Mouse (Mus musculus) midbrain, embryonic 13.5 days (tissue): ENCODE results near the gene Tesc. TPM values are rescaled to one million over a fixed set of nuclear protein-coding genes. Genes with fewer than 3 reads are reported as not detected.
A peak's percentile ranks its signal among the peaks of the same experiment; 100 is the strongest.

Experiments used
- ATAC-seq: fragments of 200-750 bp; cut with Nextera tagmentation; 2 replicates; pipeline ENCODE4 v1.8.0; 2017; ENCODE audit warnings: mild to moderate bottlenecking, moderate TSS enrichment, moderate library complexity
- H3K27ac ChIP-seq: fragments of 300-500 bp; sonication (generic); 2 replicates; pipeline ENCODE4 v1.5.1; 2015; ENCODE audit warnings: inconsistent platforms, mild to moderate bottlenecking, moderate library complexity
- H3K27me3 ChIP-seq: fragments of 300-500 bp; sonication (generic); 2 replicates; pipeline ENCODE4 v1.6.1; 2015; ENCODE audit warnings: mild to moderate bottlenecking, inconsistent platforms
- H3K36me3 ChIP-seq: fragments of 300-500 bp; sonication (generic); 2 replicates; pipeline ENCODE4 v1.6.1; 2015; ENCODE audit warnings: mild to moderate bottlenecking, inconsistent platforms
- H3K4me1 ChIP-seq: fragments of 300-500 bp; sonication (generic); replicated peaks from 2 replicates; pipeline ENCODE4 v1.6.1; 2015; ENCODE audit warnings: inconsistent platforms
- H3K4me2 ChIP-seq: fragments of 300-500 bp; sonication (generic); replicated peaks from 2 replicates; pipeline ENCODE4 v1.6.1; 2015; ENCODE audit warnings: moderate library complexity, mild to moderate bottlenecking, inconsistent platforms
- H3K4me3 ChIP-seq: fragments of 300-500 bp; sonication (generic); replicated peaks from 2 replicates; pipeline ENCODE4 v1.5.1; 2015; ENCODE audit warnings: mild to moderate bottlenecking, inconsistent platforms
- H3K9ac ChIP-seq: fragments of 300-500 bp; sonication (generic); replicated peaks from 2 replicates; pipeline ENCODE4 v1.6.1; 2015; ENCODE audit warnings: mild to moderate bottlenecking, inconsistent platforms
- H3K9me3 ChIP-seq: fragments of 300-500 bp; sonication (generic); 2 replicates; pipeline ENCODE4 v1.6.1; 2016; ENCODE audit warnings: mild to moderate bottlenecking, inconsistent platforms
- WGBS: fragments of 180-500 bp; shearing (Covaris S2); methylation state at CpG from one replicate; pipeline ENCODE4 v1.1.7; 2015; 5-methylcytosine and 5-hydroxymethylcytosine counted together
- polyA plus RNA-seq: library from polyadenylated mRNA; unstranded; fragments of >200 nt; fragmentation: Nextera tagmentation; extraction: Ambion mirVana; gene quantifications from 2 replicates; pipeline ENCODE4 v1.2.1, GENCODE M21; 2015

Gene Tesc
- polyA plus RNA-seq, 1 experiment from 2014 or later = 2.9 TPM

DNA sequence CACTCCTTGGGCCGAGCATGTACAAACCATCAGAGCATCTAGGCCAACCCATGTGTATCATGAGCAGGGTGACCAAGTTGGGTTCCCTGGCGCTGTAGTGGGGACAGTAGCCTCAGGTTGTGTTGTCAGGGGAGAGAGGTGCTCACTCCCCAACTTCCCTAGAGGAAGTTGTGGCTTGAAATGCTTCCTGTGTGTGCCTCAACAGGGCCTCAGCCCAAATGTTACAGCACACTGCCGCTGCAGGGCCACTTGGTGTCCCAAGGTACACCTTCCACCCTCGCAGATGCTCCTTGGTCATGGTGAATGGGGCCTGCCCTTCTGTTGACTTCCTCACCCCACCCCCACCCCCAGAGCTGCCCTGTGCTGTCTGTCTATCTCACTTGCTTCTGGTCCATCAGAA is 20.9 kb downstream of the Tesc start:
- H3K36me3 ChIP-seq = no peaks in the 10 kb centered on the region
- H3K4me1 ChIP-seq = no peaks in the 10 kb centered on the region
- no peak overlapping the region for H3K4me2 ChIP-seq
- H3K27ac ChIP-seq = no peak overlapping the region
- WGBS = 85% methylated on average over 4 of the region's 4 CpGs
- no peak for ATAC-seq
- H3K27me3 ChIP-seq = no peaks in the 10 kb centered on the region
- no peaks in the 10 kb centered on the region for H3K9me3 ChIP-seq
- no peak overlapping the region for H3K9ac ChIP-seq
- H3K4me3 ChIP-seq = no peak overlapping the region

DNA sequence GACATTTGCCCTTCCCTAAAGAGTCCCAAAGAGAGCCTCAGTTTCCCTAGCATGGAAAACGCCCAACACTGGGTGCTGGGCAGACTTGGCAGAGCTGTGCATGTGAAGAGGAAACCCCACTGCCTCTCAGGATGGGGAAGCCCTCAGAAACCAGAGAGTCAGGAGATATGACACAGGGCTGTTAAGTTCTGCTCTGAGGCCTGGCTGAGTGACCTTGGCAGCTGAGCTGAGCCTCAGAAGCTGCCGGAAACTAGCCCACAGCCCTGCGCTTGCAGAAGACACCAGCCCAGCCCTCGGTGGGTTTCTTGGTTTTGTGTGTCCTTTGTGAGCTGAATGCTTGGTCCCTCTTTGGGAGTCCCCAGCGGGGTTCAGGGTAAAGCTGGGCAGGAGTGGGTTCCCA is 21.4 kb downstream of the Tesc start:
- Histone ChIP-seq H3K9ac (no peak overlapping the region), H3K4me2 (no peak overlapping the region), H3K27me3 (no peaks in the 10 kb centered on the region), H3K4me1 (no peaks in the 10 kb centered on the region), H3K9me3 (no peaks in the 10 kb centered on the region), H3K36me3 (no peaks in the 10 kb centered on the region), H3K27ac (no peak overlapping the region), H3K4me3 (no peak overlapping the region)
- no peak for ATAC-seq
- 79% methylated on average over 5 of the region's 5 CpGs for WGBS

DNA sequence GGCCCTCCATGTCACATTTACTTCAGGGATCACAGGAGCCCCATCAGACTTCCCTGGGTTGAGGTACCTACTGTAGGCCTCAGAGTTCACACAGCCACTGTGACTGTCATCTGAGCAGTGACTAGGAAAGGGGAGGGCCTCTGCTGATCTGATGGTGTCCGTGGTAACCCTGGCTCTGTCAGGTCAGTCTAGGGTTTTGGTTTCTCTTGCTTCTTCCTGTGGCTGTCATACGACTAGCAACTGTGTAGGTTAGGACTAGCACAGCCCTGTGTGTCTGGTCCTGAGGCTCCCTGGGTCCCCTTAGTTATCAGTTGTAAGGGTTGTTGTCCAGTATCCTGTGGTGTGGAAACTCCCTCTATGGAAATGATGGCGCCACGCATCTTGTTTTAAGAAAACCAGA is 23.2 kb downstream of the Tesc start:
- no peaks in the 10 kb centered on the region for H3K4me1 ChIP-seq
- H3K9me3 ChIP-seq = no peaks in the 10 kb centered on the region
- no peaks in the 10 kb centered on the region for H3K36me3 ChIP-seq
- ATAC-seq = no peak
- H3K4me3 ChIP-seq = no peak overlapping the region
- WGBS = 79% methylated on average over 4 of the region's 4 CpGs
- no peak overlapping the region for H3K9ac ChIP-seq
- no peaks in the 10 kb centered on the region for H3K27me3 ChIP-seq
- no peak overlapping the region for H3K27ac ChIP-seq
- H3K4me2 ChIP-seq = no peak overlapping the region

DNA sequence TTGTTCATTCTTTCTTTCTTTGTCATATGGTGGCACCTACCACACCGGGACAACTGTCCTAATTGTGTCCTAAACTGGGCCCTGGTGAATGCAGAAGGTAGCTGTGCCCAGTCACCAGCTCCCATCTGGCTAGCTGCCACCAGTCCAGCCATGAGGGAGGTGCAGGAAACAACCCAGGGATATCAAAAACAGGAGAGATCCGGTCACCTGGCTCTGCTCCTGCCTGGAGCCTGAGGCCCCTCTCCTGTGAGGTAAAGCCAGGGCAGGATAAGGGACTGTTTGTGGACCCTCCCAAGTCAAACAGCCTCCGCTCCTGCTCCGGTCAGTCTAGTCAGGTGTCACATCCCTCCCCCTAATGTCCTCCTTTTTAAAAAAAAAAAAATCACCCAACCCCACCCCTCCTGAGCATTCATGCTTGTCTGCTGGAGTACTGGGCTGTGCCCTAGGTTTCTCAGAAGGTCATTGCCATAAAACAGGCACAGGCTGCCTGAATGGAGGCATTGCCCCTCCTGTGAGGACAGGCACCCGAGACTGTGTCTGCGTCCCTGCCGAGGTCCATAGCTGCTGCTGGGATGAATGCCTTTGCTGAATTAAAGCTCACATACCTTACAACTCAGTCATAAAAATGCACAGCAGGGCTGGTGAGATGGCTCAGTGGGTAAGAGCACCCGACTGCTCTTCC is 24.6 kb downstream of the Tesc start:
- no peak overlapping the region for H3K9ac ChIP-seq
- no peak overlapping the region for H3K4me2 ChIP-seq
- no peak overlapping the region for H3K4me3 ChIP-seq
- ATAC-seq = no peak
- H3K9me3 ChIP-seq = no peaks in the 10 kb centered on the region
- WGBS = 86% methylated on average over 8 of the region's 8 CpGs
- H3K27ac ChIP-seq = no peak overlapping the region
- no peaks in the 10 kb centered on the region for H3K36me3 ChIP-seq
- H3K4me1 ChIP-seq = peaks cover 10% of the 10 kb centered on the region
- no peaks in the 10 kb centered on the region for H3K27me3 ChIP-seq

DNA sequence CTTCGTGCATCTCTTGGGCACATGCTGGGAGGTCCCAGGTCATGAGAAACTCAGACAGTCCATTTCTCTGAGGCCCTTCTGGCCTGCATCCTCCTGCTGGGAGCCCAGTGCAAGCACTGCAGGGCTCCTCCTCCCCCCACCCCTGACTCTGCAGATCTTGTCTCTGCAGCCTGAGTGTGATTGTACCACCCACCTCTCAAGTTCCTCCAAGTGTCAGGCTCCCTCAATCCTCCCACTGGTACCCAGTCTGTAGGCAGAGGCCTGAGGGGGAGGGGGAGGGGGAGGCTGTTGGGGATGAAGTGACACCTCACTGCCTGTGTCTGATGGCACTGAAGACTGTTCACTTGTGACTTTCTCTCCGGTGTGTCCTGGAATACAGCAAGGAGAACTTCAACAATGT is 25.7 kb downstream of the Tesc start:
- Histone ChIP-seq H3K9me3 (no peaks in the 10 kb centered on the region), H3K4me2 (no peak overlapping the region), H3K27ac (no peak overlapping the region), H3K4me3 (no peak overlapping the region), H3K4me1 (peaks cover 21% of the 10 kb centered on the region), H3K36me3 (no peaks in the 10 kb centered on the region), H3K27me3 (no peaks in the 10 kb centered on the region), H3K9ac (no peak overlapping the region)
- no peak for ATAC-seq
- 98% methylated on average over 2 of the region's 2 CpGs for WGBS

DNA sequence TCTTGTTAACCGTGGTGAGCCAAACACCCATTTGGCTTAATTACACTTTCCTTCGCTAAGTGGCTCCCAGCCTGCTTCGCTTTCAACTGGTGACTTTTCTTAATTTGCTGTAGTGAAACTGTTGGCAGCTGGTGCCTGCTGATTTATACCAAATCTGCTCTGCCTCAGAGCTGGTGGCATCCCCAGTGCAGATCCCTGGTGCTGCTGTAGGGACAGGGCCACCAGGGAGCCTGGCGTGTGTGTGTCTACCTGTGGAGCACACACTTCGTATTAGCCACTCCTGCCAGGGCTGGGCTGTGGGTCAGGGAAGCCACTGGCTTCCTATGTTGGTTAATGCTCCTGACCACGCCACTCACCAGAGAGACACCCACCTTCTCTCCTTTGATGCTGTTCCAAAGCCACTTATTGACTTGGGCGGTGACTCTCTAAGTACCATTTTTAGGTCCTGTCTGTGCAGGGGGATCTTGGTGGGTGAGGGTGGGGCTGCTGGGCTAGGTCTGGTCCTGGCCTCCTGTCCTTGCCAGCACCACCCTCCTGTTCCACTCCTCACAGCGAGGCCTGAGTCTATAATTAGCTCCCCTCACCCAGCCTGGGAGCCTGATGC is 30.1 kb downstream of the Tesc start:
- ATAC-seq = peak; percentile 34; the same call in 1 of the 2 replicates
- Histone ChIP-seq H3K36me3 (no peaks in the 10 kb centered on the region), H3K27ac (peak overlapping the region; percentile 35), H3K4me2 (no peak overlapping the region), H3K27me3 (no peaks in the 10 kb centered on the region), H3K4me3 (no peak overlapping the region), H3K9me3 (no peaks in the 10 kb centered on the region), H3K4me1 (peaks cover 25% of the 10 kb centered on the region), H3K9ac (0 out of 2 replicates have a peak overlapping the region, but pooled peaks have one; percentile 23)
- WGBS = 54% methylated on average over 8 of the region's 8 CpGs

DNA sequence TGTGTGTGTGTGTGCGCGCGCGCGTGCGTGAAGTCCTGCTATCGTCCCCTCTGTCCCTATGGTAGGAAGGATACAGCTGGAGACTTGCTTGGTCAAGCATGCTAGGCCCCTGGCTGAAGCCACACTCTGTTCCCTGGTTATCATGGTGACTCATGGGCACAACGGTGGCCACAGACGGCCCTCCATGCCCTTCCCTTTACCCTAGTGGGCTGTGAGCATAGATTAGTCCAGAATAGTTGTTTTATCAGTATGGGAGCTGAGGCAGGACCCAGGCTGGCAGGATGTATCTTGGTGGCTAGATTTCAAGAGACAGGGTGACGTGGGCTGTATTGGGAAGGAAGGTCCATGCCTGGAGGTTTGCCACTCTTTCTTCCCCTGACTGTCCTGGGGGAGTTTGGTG is 31.3 kb downstream of the Tesc start:
- WGBS = 90% methylated on average over 10 of the region's 10 CpGs
- no peaks in the 10 kb centered on the region for H3K9me3 ChIP-seq
- no peak overlapping the region for H3K4me2 ChIP-seq
- no peak overlapping the region for H3K27ac ChIP-seq
- ATAC-seq = no peak
- no peak overlapping the region for H3K9ac ChIP-seq
- no peak overlapping the region for H3K4me3 ChIP-seq
- H3K27me3 ChIP-seq = no peaks in the 10 kb centered on the region
- H3K36me3 ChIP-seq = no peaks in the 10 kb centered on the region
- H3K4me1 ChIP-seq = peaks cover 36% of the 10 kb centered on the region

DNA sequence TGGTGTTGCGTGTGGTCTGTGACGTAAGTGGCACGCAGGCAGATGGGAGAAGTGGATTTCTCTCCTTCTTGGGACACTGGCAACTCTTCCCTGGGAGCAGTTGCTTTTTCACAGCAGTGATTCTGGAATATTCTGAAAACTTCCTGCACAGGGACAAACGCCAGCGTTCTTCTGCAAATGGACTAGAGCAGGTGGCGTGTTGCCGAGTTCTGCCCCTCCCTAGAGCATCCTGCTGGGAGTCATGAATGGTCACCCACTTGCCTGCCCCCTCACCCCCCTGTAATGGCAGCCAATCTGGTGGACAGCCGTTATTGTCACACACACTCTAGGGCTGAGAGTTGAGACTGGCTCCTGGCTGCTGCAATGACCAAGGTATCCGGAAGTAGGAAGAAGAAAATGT is 32.1 kb downstream of the Tesc start:
- 86% methylated on average over 9 of the region's 9 CpGs for WGBS
- ATAC-seq = no peak

DNA sequence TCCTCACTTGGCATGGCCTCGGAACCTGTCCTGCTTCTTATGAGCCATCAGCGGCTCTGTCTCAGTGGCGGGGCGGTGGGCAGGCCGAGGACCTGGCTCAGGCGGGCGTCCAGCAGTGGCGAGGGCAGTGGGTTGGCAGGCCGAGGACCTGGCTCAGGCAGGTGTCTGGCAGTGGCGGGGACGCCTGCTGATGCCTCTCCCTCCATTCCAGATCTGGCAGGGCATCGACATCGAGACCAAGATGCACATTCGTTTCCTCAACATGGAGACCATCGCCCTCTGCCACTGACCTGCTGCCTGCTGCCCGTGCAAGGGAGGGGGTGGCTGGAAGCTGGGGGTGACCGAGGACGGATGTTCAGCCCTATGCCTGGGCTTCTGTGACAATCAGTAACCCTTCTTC is 33.8 kb downstream of the Tesc start:
- Histone ChIP-seq H3K9me3 (no peaks in the 10 kb centered on the region), H3K9ac (no peak overlapping the region), H3K27me3 (no peaks in the 10 kb centered on the region), H3K4me1 (peaks cover 58% of the 10 kb centered on the region), H3K4me3 (no peak overlapping the region), H3K4me2 (no peak overlapping the region), H3K27ac (no peak overlapping the region), H3K36me3 (peaks cover 9% of the 10 kb centered on the region; the same call in 1 of the 2 replicates)
- ATAC-seq = no peak
- WGBS = 95% methylated on average over 18 of the region's 18 CpGs

More for the DNA sequence above, 32.1 kb downstream of the Tesc start:
- Histone ChIP-seq H3K27ac (no peak overlapping the region), H3K9ac (no peak overlapping the region), H3K27me3 (no peaks in the 10 kb centered on the region), H3K36me3 (no peaks in the 10 kb centered on the region), H3K4me1 (peaks cover 44% of the 10 kb centered on the region), H3K9me3 (no peaks in the 10 kb centered on the region), H3K4me2 (no peak overlapping the region), H3K4me3 (no peak overlapping the region)

DNA sequence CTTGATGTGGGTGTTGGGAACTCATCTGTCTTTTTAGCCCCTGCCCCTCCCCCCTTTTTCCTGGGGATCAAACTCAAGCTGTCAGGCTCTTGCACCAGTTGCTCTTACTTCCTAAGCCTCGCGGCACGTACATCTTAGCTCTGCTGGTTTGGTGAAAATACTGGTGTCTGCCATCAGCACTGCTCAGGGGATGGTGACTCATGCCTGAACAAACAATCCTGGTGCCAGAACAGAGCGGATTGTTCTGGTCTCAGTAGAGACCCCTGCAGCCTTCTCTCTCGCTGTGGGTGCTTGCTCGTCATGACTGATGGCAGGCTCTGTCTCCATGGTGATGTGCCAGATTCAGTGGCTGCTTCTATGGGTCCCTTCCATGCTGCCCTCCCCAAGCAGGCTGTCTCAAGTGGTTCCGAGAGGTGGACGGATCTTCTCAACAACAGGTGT is 35.7 kb downstream of the Tesc start:
- Histone ChIP-seq H3K9me3 (no peaks in the 10 kb centered on the region), H3K4me1 (peaks cover 57% of the 10 kb centered on the region), H3K4me3 (no peak overlapping the region), H3K4me2 (no peak overlapping the region), H3K9ac (no peak overlapping the region), H3K27ac (peak overlapping the region; percentile 92), H3K36me3 (peaks cover 23% of the 10 kb centered on the region; the same call in 1 of the 2 replicates), H3K27me3 (no peaks in the 10 kb centered on the region)
- ATAC-seq = no peak
- WGBS = 61% methylated on average over 8 of the region's 8 CpGs

DNA sequence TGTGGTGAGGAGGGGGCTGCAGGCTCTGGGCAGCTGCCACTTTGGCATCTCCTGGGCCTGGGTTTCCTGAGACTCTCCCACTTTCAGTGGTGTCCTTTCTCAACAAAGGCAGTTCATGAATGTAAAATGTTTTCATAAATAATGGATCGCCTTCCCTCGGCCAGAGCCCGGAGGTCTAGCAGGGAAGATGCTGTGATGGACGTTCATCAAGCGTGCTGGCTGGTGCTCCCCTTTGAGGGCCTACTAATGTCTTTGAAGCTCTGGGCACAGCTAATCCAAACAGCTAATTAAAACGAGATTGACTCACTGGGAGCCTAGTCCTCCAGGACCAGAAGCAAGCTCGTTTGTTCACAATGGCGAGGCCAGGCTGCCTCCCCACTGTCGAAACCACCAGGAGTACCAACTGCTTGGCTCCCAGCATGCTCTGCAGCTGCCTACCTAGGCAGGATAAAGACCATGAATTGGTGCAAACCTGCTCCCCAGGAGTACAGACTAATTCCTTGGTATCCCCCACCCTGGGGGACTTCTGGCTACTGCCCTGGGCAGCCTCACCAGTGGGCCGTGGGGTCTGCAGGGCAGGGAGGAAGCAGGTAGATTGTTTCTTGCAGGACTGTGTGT is 36.9 kb downstream of the Tesc start:
- H3K9ac ChIP-seq = 0 out of 2 replicates have a peak overlapping the region, but pooled peaks have one; percentile 2

DNA sequence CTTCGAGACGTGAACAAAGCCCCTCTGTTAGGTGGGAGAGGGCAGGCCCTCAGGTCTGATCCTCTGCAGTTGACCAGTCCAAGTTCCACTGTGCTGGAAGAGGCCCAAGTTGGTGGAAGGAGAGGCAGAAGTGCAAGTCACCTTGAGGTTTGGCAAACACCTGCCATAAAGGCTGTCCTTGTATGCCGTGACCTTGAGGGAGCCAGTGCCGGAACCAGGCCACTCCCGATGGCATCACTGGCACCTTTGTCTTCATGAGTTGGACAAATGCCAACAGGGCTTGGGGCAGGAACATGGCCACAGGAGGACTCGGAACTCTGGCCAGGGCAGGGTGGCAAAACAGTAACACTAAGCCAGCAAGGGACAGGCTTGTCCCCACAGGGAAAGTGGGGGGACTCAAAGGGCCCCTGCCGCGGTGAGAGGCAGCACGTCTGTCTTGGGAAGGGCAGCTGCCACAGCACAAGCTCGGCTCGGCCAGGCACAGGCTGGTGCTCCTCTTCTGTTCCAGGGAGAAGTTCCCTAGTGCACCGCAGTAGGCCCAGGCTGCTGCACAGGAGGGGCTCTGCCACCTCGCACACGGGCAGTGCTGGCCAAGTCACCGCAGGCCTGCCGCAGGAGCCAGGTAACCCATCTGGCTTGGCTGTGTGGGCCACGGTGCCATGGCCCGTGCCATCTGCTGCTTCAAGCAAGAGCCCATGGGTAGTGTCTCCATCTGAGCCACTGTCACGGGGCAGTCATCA is 38.1 kb downstream of the Tesc start:
- no peak for ATAC-seq
- H3K9me3 ChIP-seq = no peaks in the 10 kb centered on the region
- H3K4me1 ChIP-seq = peaks cover 58% of the 10 kb centered on the region
- H3K4me3 ChIP-seq = no peak overlapping the region
- 0 out of 2 replicates have a peak overlapping the region, but pooled peaks have one; percentile 14 for H3K9ac ChIP-seq
- no peaks in the 10 kb centered on the region for H3K27me3 ChIP-seq
- 91% methylated on average over 19 of the region's 19 CpGs for WGBS
- no peak overlapping the region for H3K4me2 ChIP-seq
- peak overlapping the region; percentile 44 for H3K27ac ChIP-seq
- H3K36me3 ChIP-seq = peaks cover 30% of the 10 kb centered on the region

More for the DNA sequence above, 36.9 kb downstream of the Tesc start:
- Histone ChIP-seq H3K4me3 (no peak overlapping the region), H3K27me3 (no peaks in the 10 kb centered on the region), H3K27ac (peak overlapping the region; percentile 92), H3K36me3 (peaks cover 30% of the 10 kb centered on the region; the same call in 1 of the 2 replicates), H3K9me3 (no peaks in the 10 kb centered on the region), H3K4me2 (no peak overlapping the region), H3K4me1 (peaks cover 62% of the 10 kb centered on the region)
- ATAC-seq = peak; percentile 54
- 13% methylated on average over 10 of the region's 10 CpGs for WGBS
